Mouse (Mus musculus): ENCODE results near the gene Gm45783.
A peak's percentile ranks its signal among the peaks of the same experiment; 100 is the strongest.
"Not testable (repeated sequence)": the region's sequence is repeated elsewhere in the genome, so short reads cannot be mapped to it uniquely, and the experiment has no call there.

Gene Gm45783

DNA sequence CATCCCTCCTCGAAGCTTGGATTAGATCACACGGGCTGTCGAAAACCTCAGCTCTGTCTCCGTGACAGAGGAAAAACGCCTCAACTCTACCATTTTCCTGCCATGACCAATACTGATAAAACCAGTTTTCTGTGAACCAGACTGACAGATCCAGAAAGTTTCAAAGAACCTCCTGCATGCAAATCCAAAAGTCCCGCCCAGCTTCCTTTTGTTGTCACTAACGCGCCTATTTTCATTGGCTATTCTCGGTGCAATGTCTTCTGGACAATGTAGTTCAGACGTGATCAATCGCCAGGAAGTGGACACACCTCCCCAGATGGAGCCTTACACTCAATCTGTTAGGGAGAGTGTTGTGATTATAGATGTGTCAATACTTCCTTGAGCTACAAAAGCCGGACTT is at the start of gene Gm45783:
Gm45783 (minus strand) TSS at position 143 of the 400 bp plus-strand sequence.
- not testable (repeated sequence) for DNase-seq

DNA sequence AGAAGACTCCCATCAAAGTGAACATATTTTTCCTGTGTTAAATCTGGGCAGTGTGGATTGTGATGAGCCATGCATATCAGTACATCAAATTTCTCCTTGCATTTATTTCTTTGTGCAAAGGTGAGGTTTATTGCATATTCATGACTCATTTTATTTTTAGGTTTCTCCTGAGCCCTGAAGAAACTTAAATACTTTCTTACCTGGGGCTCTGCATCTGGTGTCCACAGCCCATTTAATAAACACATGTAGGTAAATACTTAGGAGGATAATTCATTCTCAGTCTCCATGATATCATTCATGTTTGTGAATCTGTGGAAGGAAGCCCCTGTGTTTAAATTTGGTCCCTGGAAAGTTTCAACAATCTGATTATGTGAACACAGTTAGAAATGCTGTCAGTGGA is 25.2 kb upstream of the Gm45783 start, which contains the start of gene Vmn2r31:
Vmn2r31 (minus strand) TSS at position 101 of the 400 bp plus-strand sequence.
- not testable (repeated sequence) for DNase-seq

DNA sequence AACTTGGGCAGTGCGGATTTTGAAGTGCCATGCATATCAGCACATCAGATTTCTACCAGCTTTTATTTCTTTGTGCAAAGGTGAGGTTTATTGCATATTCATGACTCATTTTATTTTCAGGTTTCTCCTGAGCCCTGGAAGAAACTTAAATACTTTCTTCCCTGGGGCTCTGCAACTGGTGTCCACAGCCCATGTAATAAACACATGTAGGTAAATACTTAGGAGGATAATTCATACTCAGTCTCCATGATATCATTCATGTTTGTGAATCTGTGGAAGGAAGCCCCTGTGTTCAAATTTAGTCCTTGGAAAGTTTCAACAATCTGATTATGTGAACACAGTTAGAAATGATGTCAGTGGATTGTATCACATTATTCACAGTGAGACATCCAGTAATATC is 36.9 kb downstream of the Gm45783 start, which contains the start of gene Vmn2r30:
Vmn2r30 (minus strand) TSS at position 101 of the 400 bp plus-strand sequence.
- DNase-seq: not testable (repeated sequence)

DNA sequence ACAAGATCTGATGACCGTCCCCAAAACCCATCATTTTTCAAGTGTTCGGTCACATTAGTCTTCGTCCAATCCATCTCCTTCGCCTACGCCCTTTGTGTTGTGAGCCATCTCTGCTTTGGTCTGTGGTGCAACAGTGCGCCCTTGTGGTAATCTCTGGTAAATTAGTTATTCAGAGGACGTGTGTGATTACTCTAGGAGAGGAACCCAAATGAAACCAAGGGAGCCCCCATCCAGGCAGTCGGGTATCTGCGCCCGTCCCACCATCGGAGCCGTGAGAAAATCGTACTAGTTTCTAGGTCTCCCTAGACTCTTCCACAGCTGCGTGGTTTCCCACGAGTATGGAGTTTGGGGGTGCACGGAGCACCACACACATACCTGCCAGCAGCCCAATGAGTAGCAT is 78.8 kb downstream of the Gm45783 start:
- DNase-seq: peak; percentile 37
